Mouse (Mus musculus) kidney, adult 2 months (tissue): ENCODE measurements around the gene Gm10190. TPM values are rescaled to one million over a fixed set of nuclear protein-coding genes. Genes with fewer than 3 reads are reported as not detected.

Experiments
- DNase-seq: peaks from one replicate; pipeline ENCODE4 v3.0.0; 2021
- H3K27ac ChIP-seq: fragments of 200-500 bp; 2 replicates; pipeline ENCODE4 v1.5.1; 2012; ENCODE audit warnings: low read depth, low read length, control low read depth, inconsistent platforms; ENCODE audit not compliant: insufficient read depth
- H3K27me3 ChIP-seq: fragments of 200-500 bp; replicated peaks from 2 replicates; pipeline ENCODE4 v1.6.1; 2012; ENCODE audit warnings: mild to moderate bottlenecking, moderate library complexity, low read length, inconsistent platforms; ENCODE audit not compliant: control insufficient read depth, insufficient read depth
- H3K36me3 ChIP-seq: fragments of 200-500 bp; 2 replicates; pipeline ENCODE4 v1.6.1; 2012; ENCODE audit warnings: mild to moderate bottlenecking, moderate library complexity, low read length, inconsistent platforms; ENCODE audit not compliant: control insufficient read depth, insufficient read depth
- H3K4me1 ChIP-seq: fragments of 200-500 bp; 2 replicates; pipeline ENCODE4 v1.6.1; 2011; ENCODE audit warnings: low read length; ENCODE audit not compliant: control insufficient read depth, insufficient read depth
- H3K4me3 ChIP-seq: fragments of 200-500 bp; 2 replicates; pipeline ENCODE4 v1.5.1; 2011; ENCODE audit warnings: mild to moderate bottlenecking, low read depth, low read length, control low read depth; ENCODE audit not compliant: insufficient read depth
- CTCF ChIP-seq: fragments of 200-500 bp; conservative IDR thresholded peaks from 2 replicates; pipeline ENCODE4 v1.5.1; 2011; ENCODE audit warnings: low read depth, mild to moderate bottlenecking, control low read depth, low read length, moderate library complexity, mixed read lengths; ENCODE audit not compliant: insufficient read depth, insufficient read length
- POLR2A ChIP-seq: fragments of 200-500 bp; IDR thresholded peaks from one replicate; pipeline ENCODE4 v1.6.1; 2011; ENCODE audit warnings: low read depth, low read length, control low read depth
- WGBS: fragments of 180-500 bp; shearing (Covaris S2); methylation state at CpG from one replicate; pipeline ENCODE4 v1.1.7; 2018; 5-methylcytosine and 5-hydroxymethylcytosine counted together
- polyA plus RNA-seq: library from polyadenylated mRNA; depleted of rRNA; stranded (reverse); fragments of >200 nt; gene quantifications from 2 replicates; pipeline ENCODE4 v1.2.3, GENCODE M21; 2012; rRNA removed

Gm10190 gene
- polyA plus RNA-seq: not detected in 2 replicates

DNA sequence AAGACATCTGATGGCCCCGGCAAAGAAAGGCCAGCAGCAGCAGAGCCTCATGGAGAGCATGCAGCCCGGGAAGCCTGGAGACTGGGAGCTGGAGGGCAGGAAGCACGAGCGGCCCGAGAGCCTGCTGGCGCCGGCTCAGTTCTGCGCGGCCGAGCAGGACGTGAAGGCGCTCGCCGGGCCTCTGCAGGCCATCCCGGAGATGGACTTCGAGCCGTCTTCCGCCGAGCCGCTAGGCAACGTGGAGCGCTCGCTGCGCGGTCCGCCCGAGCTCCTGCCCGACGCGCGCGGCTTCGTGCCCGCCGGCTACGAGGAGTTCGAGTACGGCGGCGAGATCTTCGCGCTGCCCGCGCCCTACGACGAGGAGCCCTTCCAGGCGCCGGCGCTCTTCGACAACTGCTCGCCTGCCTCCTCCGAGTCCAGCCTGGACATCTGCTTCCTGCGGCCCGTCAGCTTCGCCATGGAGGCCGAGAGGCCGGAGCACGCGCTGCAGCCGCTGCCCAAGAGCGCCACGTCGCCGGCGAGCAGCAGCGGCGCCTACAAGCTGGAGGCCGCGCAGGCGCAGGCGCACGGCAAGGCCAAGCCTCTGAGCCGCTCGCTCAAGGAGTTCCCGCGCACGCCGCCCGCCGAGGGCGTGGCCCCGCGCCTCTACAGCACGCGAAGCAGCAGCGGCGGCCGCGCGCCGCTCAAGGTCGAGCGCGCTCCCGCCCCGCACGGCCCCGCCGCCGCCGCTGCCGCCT, at the start of gene Gm10190:
Gene Gm10190, minus strand, starts transcription at position 553 of the 737 bp plus-strand sequence.
- Histone ChIP-seq H3K27ac (peak within 1 kb of the TSS; percentile 28; the same call in 1 of the 2 replicates), H3K4me3 (peak within 1 kb of the TSS; percentile 59), H3K36me3 (no peaks in the 10 kb centered on the region), H3K4me1 (peaks cover 4% of the 10 kb centered on the region; the same call in 1 of the 2 replicates), H3K27me3 (no peaks in the 10 kb centered on the region)
- WGBS: 1% methylated on average over 102 of the region's 102 CpGs
- peak; percentile 93 for DNase-seq
- TF ChIP-seq POLR2A (peak; percentile 29), CTCF (no peak)

DNA sequence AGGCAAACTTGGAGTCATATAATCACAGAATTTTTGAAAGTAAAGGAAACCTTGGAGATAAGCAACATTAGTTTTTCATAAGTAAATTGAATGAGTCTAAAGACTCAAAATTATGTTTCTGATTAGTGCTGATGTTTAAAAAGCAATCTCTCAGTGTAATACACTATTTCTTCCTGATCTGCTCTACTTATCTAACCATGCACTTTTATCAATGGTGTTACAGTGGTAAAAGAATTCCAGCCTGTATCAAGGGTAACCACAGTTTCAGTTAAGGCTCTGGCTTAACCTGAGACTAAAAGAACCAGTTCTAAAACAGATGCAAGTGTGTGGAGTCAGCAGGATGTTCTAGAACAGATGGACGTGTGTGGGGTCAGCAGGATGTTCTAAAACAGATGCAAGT, 47.7 kb upstream of the Gm10190 start:
- 88% methylated on average over 1 of the region's 1 CpGs for WGBS
- Histone ChIP-seq H3K36me3 (peaks cover 8% of the 10 kb centered on the region), H3K27me3 (no peaks in the 10 kb centered on the region), H3K4me1 (no peaks in the 10 kb centered on the region), H3K4me3 (no peak overlapping the region), H3K27ac (no peak overlapping the region)
- DNase-seq: no peak
- no peak for TF ChIP-seq POLR2A
- TF ChIP-seq CTCF: no peak

DNA sequence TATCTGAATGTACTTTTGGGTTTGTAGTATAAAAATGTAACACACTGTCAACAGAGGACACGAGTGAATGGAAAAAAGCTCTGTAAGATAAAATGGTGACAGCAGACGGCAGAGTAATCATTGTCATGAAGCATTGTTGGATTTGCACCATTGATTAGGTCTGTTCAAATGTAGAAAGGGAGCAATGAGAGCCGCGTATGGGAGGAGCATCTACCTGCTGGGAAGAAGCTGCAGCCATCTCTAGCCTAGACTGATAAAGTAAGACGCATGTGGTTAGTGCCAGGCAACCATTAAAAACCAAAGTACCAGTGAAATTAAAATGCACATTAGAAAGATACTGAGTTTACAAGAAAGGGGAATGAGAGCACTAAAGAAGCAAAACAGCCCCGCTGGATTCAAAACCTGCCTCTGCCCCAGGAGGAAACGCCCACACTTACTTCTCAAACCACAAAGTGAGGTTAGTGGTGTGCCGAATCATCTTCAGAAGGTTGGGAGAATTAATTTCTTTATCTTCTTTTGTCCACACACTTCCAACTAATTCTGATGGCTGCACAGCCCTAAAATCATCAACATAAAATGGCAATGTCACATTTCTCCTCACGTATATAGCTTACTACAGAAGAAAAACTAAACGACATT, 45.4 kb upstream of the Gm10190 start:
- Histone ChIP-seq H3K36me3 (peaks cover 8% of the 10 kb centered on the region), H3K27ac (no peak overlapping the region), H3K4me1 (no peaks in the 10 kb centered on the region), H3K27me3 (no peaks in the 10 kb centered on the region), H3K4me3 (no peak overlapping the region)
- no peak for DNase-seq
- no peak for TF ChIP-seq CTCF
- no peak for TF ChIP-seq POLR2A
- WGBS: 88% methylated on average over 10 of the region's 10 CpGs

DNA sequence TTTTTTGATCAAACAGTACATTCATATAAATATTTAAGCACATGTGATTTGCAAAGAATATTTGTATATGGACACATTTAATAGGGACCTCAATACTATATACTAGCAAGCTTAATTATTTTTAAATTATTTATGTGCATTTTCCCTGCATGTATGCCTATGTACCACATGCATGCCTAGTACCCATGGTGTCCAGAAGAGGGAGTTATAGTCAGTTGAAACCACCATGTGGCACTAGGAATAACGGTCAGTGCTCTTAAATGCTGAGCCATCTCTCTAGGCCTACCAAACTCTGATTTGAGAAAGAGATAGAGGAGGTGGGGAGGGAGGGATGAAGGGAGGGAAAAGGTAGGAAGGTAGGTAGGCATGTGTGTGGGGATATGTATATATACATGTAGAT, 37.8 kb upstream of the Gm10190 start:
- no peak for TF ChIP-seq POLR2A
- TF ChIP-seq CTCF: no peak
- 52% methylated on average over 1 of the region's 1 CpGs for WGBS
- Histone ChIP-seq H3K4me3 (no peak overlapping the region), H3K4me1 (no peaks in the 10 kb centered on the region), H3K27me3 (no peaks in the 10 kb centered on the region), H3K27ac (no peak overlapping the region), H3K36me3 (peaks cover 8% of the 10 kb centered on the region)
- DNase-seq: peak; percentile 14

DNA sequence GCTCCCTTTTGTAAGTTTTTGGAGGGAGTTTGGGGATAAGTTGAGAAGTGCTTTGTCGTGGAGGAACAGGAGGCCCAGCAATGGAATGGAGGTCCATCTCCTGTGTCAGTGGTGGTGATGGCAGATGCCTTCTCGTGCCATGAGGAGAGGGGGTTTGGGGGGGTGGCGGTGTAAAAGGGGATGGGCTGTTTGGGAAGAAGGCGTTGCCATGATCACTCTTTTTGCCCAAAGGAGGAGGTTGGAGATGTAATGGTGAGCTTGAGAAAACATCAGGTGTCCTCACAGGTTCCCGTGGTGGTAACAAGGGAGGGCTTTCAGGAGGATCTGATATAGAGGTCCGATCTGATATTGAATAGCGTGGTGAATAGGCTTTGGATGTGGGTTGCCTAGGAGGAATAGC, 24.9 kb upstream of the Gm10190 start:
- no peak for DNase-seq
- Histone ChIP-seq H3K36me3 (peaks cover 2% of the 10 kb centered on the region), H3K4me3 (no peak overlapping the region), H3K27ac (no peak overlapping the region), H3K27me3 (no peaks in the 10 kb centered on the region), H3K4me1 (no peaks in the 10 kb centered on the region; the same call in 1 of the 2 replicates)
- TF ChIP-seq POLR2A (no peak), CTCF (no peak)
- 96% methylated on average over 7 of the region's 7 CpGs for WGBS

DNA sequence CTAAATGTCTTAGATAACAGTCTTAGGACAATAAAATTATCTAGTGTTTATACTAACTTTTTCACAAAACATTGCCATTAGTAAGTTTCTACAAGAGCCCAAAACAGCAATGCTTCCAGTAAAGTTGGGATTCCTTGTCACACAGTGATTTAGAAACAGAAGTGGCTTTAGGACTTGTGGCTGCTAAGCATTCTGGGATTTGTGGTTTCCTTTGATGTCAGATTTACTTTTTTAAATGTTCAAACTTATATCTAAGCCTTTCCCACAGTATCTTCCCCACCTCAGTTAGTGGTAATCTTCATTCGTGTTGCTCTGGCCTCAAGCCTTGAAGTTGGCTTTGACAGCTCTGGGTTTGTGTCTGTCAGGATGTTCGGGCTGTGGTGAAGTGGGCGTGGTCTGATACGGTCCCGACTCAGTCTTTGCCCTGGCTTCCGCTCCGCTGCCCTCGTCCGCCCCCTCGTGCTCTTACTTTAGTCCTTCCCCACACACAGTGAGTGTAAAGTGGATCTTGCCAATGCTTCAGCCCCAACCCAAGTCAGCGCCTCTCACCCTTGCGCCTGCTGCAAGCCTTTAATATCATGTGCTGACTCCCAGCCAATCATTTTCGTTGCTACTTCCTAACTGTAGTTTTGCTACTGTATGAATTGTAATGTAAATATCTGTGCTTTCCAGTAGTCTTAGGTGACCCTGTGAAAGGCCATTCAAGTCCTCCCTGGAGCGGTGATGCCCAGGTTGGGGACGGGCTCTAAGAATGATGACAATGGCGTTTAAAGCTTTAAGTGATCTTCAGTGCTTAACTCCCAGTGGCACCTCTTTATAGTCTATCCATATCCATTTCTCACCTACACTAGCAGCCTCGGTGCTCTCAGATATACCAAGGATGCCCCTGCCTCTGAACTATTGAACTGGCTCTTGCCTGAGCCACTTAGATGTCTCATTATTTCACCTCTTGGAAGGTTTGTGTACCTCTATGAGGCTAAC, 18.4 kb upstream of the Gm10190 start:
- 8% methylated on average over 17 of the region's 17 CpGs for WGBS
- no peak overlapping the region for H3K27ac ChIP-seq
- H3K4me1 ChIP-seq: no peaks in the 10 kb centered on the region; the same call in 1 of the 2 replicates
- peak; percentile 74 for DNase-seq
- peak overlapping the region; percentile 36 for H3K4me3 ChIP-seq
- no peaks in the 10 kb centered on the region for H3K36me3 ChIP-seq
- no peak for TF ChIP-seq POLR2A
- TF ChIP-seq CTCF: peak; percentile 58
- H3K27me3 ChIP-seq: no peaks in the 10 kb centered on the region
